Mouse (Mus musculus): ENCODE measurements around the gene Thop1. TPM values are rescaled to one million over a fixed set of nuclear protein-coding genes. Genes with fewer than 3 reads are reported as not detected.

The Thop1 gene
- total and polyA plus RNA-seq, 3 experiments, result 75.7 to 126 (median 113) TPM

DNA sequence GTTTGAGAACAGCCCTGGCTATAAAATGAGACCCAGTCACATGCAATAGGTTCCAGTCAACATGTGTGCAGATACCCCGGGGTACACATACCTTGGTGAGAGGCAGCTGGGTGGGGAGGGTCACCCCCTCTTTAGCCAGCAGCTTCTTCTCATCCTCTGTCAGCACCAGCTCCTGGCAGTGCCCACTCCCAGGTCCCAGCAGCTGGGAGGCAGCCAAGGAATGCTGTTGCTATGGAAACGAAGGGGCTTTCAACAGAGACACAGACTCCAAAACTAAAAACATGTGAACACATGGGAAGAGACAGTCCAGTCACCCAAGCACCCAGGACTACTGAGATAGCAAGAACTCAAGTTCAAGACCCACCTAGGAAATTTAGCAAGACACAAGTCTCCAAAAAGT lies 19.4 kb downstream of the Thop1 start:
- TF ChIP-seq MEF2A (IDR thresholded peaks at IDR 0.05; ENCODE audit: extremely low read depth, insufficient replicate concordance, low read depth, low read length, poor library complexity, severe bottlenecking) (no peak), TCF12 (IDR thresholded peaks at IDR 0.05; ENCODE audit: low read depth, low read length) (no peak), SMC3 (IDR thresholded peaks at IDR 0.05; ENCODE audit: low read depth, low read length) (no peak)
- Histone ChIP-seq H3K36me3 (ENCODE audit: control insufficient read depth in 1 of 2, insufficient read depth in 2 of 2, low read length in 2 of 2) (no peaks in the 10 kb centered on the region), H3K4me1 (ENCODE audit: control insufficient read depth in 1 of 2, insufficient read depth in 2 of 2, low read length in 2 of 2) (no peaks in the 10 kb centered on the region), H3K4me3 (ENCODE audit: control insufficient read depth in 1 of 2, insufficient read depth in 1 of 2, low read depth in 2 of 2, low read length in 2 of 2) (no peak overlapping the region), H3K27me3 (ENCODE audit: control insufficient read depth in 1 of 2, insufficient read depth in 2 of 2, low read length in 2 of 2) (no peaks in the 10 kb centered on the region), H3K27ac (ENCODE audit: control insufficient read depth, low read depth, low read length) (no peak overlapping the region), H3K9me3 (replicated peaks; ENCODE audit: insufficient read depth, low read length) (no peaks in the 10 kb centered on the region), H3K79me2 (ENCODE audit: control insufficient read depth, insufficient read depth, low read length, poor library complexity) (no peaks in the 10 kb centered on the region), H3K9ac (ENCODE audit: control insufficient read depth, low read depth, low read length, poor library complexity, severe bottlenecking) (no peak overlapping the region)
- no peak for DNase-seq (ENCODE audit: low read depth, low spot score)

DNA sequence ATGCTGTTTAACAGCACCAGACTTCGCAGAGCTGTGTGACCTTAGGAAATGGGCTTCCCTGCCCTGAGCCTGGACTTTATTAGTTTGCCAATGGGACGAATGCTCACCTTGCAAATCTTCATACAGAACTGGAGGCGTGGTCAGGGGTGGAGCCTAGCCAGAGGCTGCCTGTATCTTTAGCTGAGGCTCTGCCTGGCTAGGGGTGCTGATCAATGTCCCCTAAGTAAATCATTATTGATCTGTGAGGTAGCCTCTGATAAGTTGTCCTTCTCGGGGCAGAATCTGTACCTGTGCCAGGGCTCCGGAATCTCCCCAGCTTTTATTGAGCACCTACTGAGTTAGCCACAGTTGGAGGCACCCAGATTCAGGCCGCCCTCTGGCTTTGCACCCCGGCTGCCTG lies 20.8 kb downstream of the Thop1 start:
- no peak for TF ChIP-seq MYB (IDR thresholded peaks at IDR 0.05; ENCODE audit: low read depth, low read length)
- TF ChIP-seq POLR2AphosphoS5 (IDR thresholded peaks at IDR 0.05; ENCODE audit: borderline replicate concordance, low read depth, low read length), result no peak
- TF ChIP-seq NELFE (IDR thresholded peaks at IDR 0.05; ENCODE audit: low read depth, low read length), result no peak
- TF ChIP-seq NRF1 (IDR thresholded peaks at IDR 0.05; ENCODE audit: insufficient read depth, low read depth, low read length, poor library complexity, severe bottlenecking), result no peak
- no peak for TF ChIP-seq UBTF (IDR thresholded peaks at IDR 0.05; ENCODE audit: borderline replicate concordance, insufficient read depth, low read depth, low read length)
- no peak for TF ChIP-seq CHD1 (IDR thresholded peaks at IDR 0.05; ENCODE audit: low read depth, low read length)
- no peak for TF ChIP-seq USF1 (IDR thresholded peaks at IDR 0.05; ENCODE audit: low read depth, low read length)
- TF ChIP-seq ZMIZ1 (IDR thresholded peaks at IDR 0.05; ENCODE audit: low read depth, low read length), result no peak
- TF ChIP-seq HCFC1 (IDR thresholded peaks at IDR 0.05; ENCODE audit: low read depth, low read length), result no peak
- TF ChIP-seq EP300 (IDR thresholded peaks at IDR 0.05; ENCODE audit: low read depth in 1 of 2, low read length in 2 of 2), result no peak
- TF ChIP-seq ETS1 (IDR thresholded peaks at IDR 0.05; ENCODE audit: low read depth, low read length), result no peak
- TF ChIP-seq MYC (IDR thresholded peaks at IDR 0.05; ENCODE audit: low read depth, low read length), result no peak
- no peak for TF ChIP-seq USF2 (IDR thresholded peaks at IDR 0.05; ENCODE audit: borderline replicate concordance in 1 of 2, insufficient read depth in 1 of 2, low read depth in 1 of 2, low read length in 2 of 2)
- no peak for TF ChIP-seq RAD21 (IDR thresholded peaks at IDR 0.05; ENCODE audit: low read depth, low read length)
- no peak overlapping the region for H3K4me3 ChIP-seq (ENCODE audit: control insufficient read depth in 1 of 2, insufficient read depth in 1 of 2, low read depth in 2 of 2, low read length in 2 of 2)
- no peaks in the 10 kb centered on the region for H3K79me2 ChIP-seq (ENCODE audit: control insufficient read depth, insufficient read depth, low read length, poor library complexity)
- DNase-seq (ENCODE audit: low read depth, low spot score), result no peak
- no peaks in the 10 kb centered on the region for H3K27me3 ChIP-seq (ENCODE audit: control insufficient read depth in 1 of 2, insufficient read depth in 2 of 2, low read length in 2 of 2)
- peaks cover 0 to 3% of the 10 kb centered on the region in 2 experiments; a peak in 1 of 4 replicates for H3K36me3 ChIP-seq (ENCODE audit: control insufficient read depth in 1 of 2, insufficient read depth in 2 of 2, low read length in 2 of 2)
- no peak overlapping the region for H3K9ac ChIP-seq (ENCODE audit: control insufficient read depth, low read depth, low read length, poor library complexity, severe bottlenecking)
- H3K9me3 ChIP-seq (replicated peaks; ENCODE audit: insufficient read depth, low read length), result no peaks in the 10 kb centered on the region
- no peak overlapping the region for H3K27ac ChIP-seq (ENCODE audit: control insufficient read depth, low read depth, low read length)
- peaks cover 0 to 8% of the 10 kb centered on the region in 2 experiments; a peak in 2 of 4 replicates for H3K4me1 ChIP-seq (ENCODE audit: control insufficient read depth in 1 of 2, insufficient read depth in 2 of 2, low read length in 2 of 2)
